Mouse (Mus musculus): ENCODE measurements around the gene Mtmr12.

The Mtmr12 gene

GRCm38 (mm10) chr15:12321091-12321787, 116.4 kb downstream of the Mtmr12 start, which contains the start of gene Golph3:
TSS of gene Golph3 (plus strand) at chr15:12321450.
- DNase-seq (ENCODE audit: low read depth, low spot score), result peak; percentile 93

DNA sequence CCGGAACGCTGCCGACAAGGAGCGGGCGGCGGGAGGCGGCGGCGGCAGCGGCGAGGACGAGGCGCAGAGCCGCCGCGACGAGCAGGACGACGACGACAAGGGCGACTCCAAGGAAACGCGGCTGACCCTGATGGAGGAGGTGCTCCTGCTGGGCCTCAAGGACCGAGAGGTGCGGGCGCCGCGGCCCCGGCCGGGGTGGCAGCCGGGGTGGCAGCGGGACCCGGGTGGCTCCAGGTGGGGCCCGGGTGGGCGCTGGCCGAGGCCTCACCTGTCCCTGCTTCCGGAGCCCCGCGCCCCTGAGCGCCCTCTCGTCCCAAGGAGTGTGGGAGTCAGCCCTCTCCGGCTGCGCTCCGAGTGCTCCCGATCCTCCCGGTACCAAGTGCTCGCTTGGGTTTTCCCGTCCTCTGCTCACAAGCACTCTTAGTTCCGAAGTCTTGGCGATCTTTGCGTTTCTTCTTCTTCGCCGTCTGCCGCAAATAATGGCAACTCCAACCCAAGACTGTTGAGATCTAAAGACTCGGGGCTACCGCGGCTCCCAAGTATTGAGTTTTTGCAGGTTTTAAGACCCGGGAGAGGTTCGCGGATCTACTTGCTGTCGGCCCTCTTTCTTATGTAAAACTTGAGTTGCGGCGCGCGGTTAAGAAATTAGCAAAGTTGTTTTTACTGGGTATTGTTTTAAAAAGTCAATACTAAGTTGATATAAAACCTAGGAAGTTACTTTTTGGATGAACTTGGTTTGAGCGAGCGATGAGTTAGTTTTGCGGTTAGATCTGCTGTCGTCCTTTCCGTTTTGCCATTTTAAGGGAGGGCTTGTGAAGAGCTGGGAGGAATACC, 117.2 kb downstream of the Mtmr12 start, which contains the start of gene 1810049J17Rik:
Gene 1810049J17Rik (minus strand): TSS at position 112 of the 834 bp plus-strand sequence.
- DNase-seq (ENCODE audit: low read depth, low spot score), result peak; percentile 59

DNA sequence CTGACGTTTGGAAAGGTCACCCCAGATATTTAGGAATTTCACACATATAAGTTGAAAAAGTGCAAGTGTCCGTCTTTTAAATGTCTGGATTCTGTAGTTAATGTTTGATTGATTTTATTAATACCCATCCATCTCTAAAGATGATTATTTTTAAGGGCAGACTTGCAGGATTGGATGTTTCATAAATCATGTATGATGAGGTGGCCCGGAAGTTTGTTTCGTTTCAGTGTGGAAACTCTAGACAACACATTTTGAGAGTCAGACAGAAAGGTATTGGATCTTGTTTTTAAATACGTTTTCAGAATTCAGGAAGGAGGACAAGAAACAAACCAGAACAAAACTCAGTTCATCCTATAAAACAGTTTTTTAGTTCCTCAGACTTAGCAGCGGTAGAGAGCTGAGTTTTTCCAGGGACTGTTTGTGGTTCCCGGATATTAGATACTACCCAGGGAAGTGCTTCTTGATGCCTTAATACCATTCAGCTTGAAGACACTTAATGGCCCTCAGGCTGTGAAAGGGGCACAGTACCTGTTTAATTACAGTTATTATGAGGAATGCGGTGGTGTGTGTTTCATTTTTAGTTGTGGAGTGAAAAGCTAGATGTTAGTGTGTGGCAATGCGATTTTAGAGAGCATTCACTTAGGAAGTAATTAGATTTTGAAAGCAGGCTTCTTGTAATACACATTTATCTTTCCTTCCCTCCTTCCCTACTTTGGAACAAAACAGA, 118.0 kb downstream of the Mtmr12 start:
- DNase-seq (ENCODE audit: low read depth, low spot score), result no peak

Measured in ZHBTc4 (cell line).